Mouse (Mus musculus) limb, embryonic 10.5 days (tissue): ENCODE data around the gene Psmb9. TPM values are rescaled to one million over a fixed set of nuclear protein-coding genes. Genes with fewer than 3 reads are reported as not detected.

Source experiments
- DNase-seq: peaks from one replicate; pipeline ENCODE4 v3.0.0-alpha.2; 2017; ENCODE audit warnings: low spot score
- H3K27ac ChIP-seq: fragments of 300-500 bp; sonication (generic); 2 replicates; pipeline ENCODE4 v1.5.1; 2016; ENCODE audit warnings: mild to moderate bottlenecking
- H3K27me3 ChIP-seq: fragments of 300-500 bp; sonication (generic); 2 replicates; pipeline ENCODE4 v1.6.1; 2016; ENCODE audit warnings: low read depth, mild to moderate bottlenecking; ENCODE audit not compliant: poor library complexity, severe bottlenecking
- H3K36me3 ChIP-seq: fragments of 300-500 bp; sonication (generic); 2 replicates; pipeline ENCODE4 v1.6.1; 2016; ENCODE audit warnings: mild to moderate bottlenecking, moderate library complexity
- H3K4me1 ChIP-seq: fragments of 300-500 bp; sonication (generic); 2 replicates; pipeline ENCODE4 v1.6.1; 2016
- H3K4me3 ChIP-seq: fragments of 300-500 bp; sonication (generic); 2 replicates; pipeline ENCODE4 v1.5.1; 2016; ENCODE audit warnings: mild to moderate bottlenecking, moderate library complexity
- H3K9me3 ChIP-seq: fragments of 300-500 bp; sonication (generic); replicated peaks from 2 replicates; pipeline ENCODE4 v1.6.1; 2016; ENCODE audit warnings: mild to moderate bottlenecking
- WGBS: fragments of 180-500 bp; shearing (Covaris S2); methylation state at CpG from one replicate; pipeline ENCODE4 v1.1.7; 2016; 5-methylcytosine and 5-hydroxymethylcytosine counted together
- polyA plus RNA-seq: library from polyadenylated mRNA; unstranded; fragments of >200 nt; fragmentation: Nextera tagmentation; extraction: Ambion mirVana; gene quantifications from 2 replicates; pipeline ENCODE4 v1.2.1, GENCODE M21; 2016

The Psmb9 gene
- polyA plus RNA-seq, 1 experiment from 2014 or later: 1.1 TPM

DNA sequence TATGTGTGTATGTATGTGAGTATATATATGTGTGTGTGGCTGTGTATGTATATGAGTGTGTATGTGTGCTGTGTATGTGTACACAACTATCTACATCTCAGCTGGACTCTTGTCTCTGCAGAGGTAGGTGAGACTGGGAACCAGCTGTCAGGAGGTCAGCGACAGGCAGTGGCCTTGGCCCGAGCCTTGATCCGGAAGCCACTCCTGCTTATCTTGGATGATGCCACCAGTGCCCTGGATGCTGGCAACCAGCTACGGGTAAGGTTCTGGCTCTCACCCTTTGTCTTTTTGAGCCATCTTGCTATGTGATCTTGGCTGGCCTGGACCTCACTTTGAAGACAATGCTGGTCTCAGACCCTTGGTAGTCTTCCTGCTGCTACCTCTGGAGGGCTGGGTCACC lies 7.2 kb upstream of the Psmb9 start:
- H3K27me3 ChIP-seq: peaks cover 99% of the 10 kb centered on the region
- WGBS: 89% methylated on average over 4 of the region's 4 CpGs
- H3K4me3 ChIP-seq: no peak overlapping the region
- no peak overlapping the region for H3K27ac ChIP-seq
- H3K36me3 ChIP-seq: no peaks in the 10 kb centered on the region
- peaks cover 22% of the 10 kb centered on the region for H3K4me1 ChIP-seq
- no peak for DNase-seq
- H3K9me3 ChIP-seq: no peaks in the 10 kb centered on the region

DNA sequence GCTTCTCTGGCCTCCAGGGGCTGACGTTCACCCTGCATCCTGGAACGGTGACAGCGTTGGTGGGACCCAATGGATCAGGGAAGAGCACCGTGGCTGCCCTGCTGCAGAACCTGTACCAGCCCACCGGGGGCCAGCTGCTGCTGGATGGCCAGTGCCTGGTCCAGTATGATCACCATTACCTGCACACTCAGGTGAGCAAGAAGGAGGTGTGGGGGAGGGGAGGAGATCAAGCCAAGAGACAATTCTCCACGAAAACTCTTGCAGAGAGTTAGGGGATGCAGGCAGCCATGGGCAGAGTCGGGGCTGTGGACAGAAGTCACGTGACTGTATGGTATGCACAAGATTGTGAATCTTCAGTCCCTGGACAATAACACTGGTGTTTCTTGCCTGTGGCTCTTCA lies 5.9 kb upstream of the Psmb9 start:
- no peak for DNase-seq
- Histone ChIP-seq H3K27me3 (peaks cover 98% of the 10 kb centered on the region), H3K9me3 (no peaks in the 10 kb centered on the region), H3K4me1 (peaks cover 20% of the 10 kb centered on the region), H3K4me3 (no peak overlapping the region), H3K27ac (no peak overlapping the region), H3K36me3 (no peaks in the 10 kb centered on the region)
- WGBS: 61% methylated on average over 8 of the region's 8 CpGs

DNA sequence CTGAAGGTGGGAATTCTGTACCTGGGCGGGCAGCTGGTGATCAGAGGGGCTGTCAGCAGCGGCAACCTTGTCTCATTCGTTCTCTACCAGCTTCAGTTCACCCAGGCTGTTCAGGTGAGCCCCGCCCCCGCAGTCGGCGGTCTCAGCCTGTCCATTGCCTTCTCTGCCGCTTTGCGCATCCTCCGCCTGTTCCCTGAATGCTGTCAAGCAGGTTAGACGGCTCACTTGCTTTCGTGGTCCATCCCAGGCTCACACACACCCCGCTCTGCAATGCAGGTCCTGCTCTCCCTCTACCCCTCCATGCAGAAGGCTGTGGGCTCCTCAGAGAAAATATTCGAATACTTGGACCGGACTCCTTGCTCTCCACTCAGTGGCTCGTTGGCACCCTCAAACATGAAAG lies 5.3 kb upstream of the Psmb9 start:
- no peak overlapping the region for H3K4me3 ChIP-seq
- DNase-seq: no peak
- H3K36me3 ChIP-seq: no peaks in the 10 kb centered on the region
- peaks cover 98% of the 10 kb centered on the region for H3K27me3 ChIP-seq
- H3K27ac ChIP-seq: no peak overlapping the region
- H3K9me3 ChIP-seq: no peaks in the 10 kb centered on the region
- WGBS: 24% methylated on average over 16 of the region's 16 CpGs
- H3K4me1 ChIP-seq: peaks cover 20% of the 10 kb centered on the region

DNA sequence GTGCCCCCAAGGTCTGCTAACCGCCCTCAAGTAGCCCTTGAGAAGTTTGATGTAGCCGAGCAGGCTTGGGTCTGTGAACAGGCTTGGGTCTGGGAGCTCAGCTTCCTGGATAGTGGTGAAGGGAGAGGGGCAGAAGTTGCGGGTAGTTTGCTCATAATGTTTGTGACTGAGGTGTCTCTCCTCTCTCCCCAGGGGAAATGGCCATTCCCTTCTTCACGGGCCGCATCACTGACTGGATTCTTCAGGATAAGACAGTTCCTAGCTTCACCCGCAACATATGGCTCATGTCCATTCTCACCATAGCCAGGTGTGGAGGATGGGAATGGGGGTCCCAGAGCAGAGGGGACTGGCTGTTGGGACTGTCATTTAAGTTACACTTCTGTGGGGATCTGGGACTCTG lies 1.4 kb upstream of the Psmb9 start:
- no peak overlapping the region for H3K27ac ChIP-seq
- H3K27me3 ChIP-seq: peaks cover 98% of the 10 kb centered on the region
- WGBS: 70% methylated on average over 6 of the region's 6 CpGs
- H3K9me3 ChIP-seq: no peaks in the 10 kb centered on the region
- no peaks in the 10 kb centered on the region for H3K36me3 ChIP-seq
- no peak overlapping the region for H3K4me3 ChIP-seq
- H3K4me1 ChIP-seq: peaks cover 18% of the 10 kb centered on the region
- no peak for DNase-seq

DNA sequence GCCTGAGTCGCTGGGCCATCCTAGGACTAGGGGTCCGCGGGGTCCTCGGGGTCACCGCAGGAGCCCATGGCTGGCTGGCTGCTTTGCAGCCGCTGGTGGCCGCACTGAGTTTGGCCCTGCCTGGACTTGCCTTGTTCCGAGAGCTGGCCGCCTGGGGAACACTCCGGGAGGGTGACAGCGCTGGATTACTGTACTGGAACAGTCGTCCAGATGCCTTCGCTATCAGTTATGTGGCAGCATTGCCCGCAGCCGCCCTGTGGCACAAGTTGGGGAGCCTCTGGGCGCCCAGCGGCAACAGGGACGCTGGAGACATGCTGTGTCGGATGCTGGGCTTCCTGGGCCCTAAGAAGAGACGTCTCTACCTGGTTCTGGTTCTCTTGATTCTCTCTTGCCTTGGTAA lies 446 bp upstream of the Psmb9 start:
- no peaks in the 10 kb centered on the region for H3K9me3 ChIP-seq
- DNase-seq: no peak
- peaks cover 98% of the 10 kb centered on the region for H3K27me3 ChIP-seq
- peaks cover 18% of the 10 kb centered on the region for H3K4me1 ChIP-seq
- H3K27ac ChIP-seq: peak overlapping the region; percentile 50; the same call in 1 of the 2 replicates
- 3% methylated on average over 20 of the region's 20 CpGs for WGBS
- peak overlapping the region; percentile 53 for H3K4me3 ChIP-seq
- H3K36me3 ChIP-seq: no peaks in the 10 kb centered on the region

DNA sequence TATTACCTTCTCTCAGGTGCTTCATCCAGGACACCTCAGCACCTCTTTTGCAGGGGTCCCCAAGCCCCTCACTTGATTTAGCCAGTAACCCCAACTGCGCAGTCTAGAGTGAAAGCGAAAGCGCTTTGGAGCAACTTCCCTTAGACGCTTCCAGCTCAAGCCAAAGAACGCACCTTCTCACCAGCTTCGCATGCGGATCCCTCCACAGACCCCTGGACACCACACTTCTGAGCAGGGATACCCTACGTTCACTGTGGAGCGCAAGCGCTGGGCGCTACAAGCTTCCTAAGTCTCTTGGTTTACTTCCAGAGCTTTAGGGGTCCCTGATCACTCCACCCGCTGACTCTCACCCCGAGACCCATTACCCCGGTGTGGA lies 691 bp downstream of the Psmb9 start:
- peaks cover 89% of the 10 kb centered on the region for H3K27me3 ChIP-seq
- peaks cover 18% of the 10 kb centered on the region for H3K4me1 ChIP-seq

DNA sequence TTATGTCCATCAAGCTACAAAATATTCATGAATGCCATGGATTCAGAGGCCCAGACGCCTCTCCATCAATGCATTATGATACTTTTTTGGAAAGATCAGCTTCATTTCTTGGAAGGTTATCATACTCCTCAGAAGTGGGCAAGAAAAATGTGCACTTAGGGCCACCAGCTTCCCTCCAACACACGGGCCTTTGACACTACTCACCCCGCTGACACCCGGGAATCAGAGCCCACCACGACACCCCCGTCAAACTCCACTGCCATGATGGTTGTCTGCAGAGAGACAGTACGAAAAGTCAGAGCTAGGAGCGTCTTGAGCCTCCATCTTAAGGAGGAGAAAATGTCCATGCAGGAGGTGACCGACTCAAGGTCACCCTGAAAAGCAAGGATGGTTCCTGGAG lies 2.0 kb downstream of the Psmb9 start:
- Histone ChIP-seq H3K4me1 (peaks cover 18% of the 10 kb centered on the region), H3K27ac (no peak overlapping the region), H3K27me3 (peaks cover 76% of the 10 kb centered on the region), H3K36me3 (no peaks in the 10 kb centered on the region), H3K4me3 (no peak overlapping the region), H3K9me3 (no peaks in the 10 kb centered on the region)
- DNase-seq: no peak
- 88% methylated on average over 9 of the region's 9 CpGs for WGBS

More for the DNA sequence above, 691 bp downstream of the Psmb9 start:
- peak overlapping the region; percentile 53 for H3K4me3 ChIP-seq
- 4% methylated on average over 14 of the region's 14 CpGs for WGBS
- H3K36me3 ChIP-seq: no peaks in the 10 kb centered on the region
- peak overlapping the region; percentile 50 for H3K27ac ChIP-seq
- no peak for DNase-seq
- H3K9me3 ChIP-seq: no peaks in the 10 kb centered on the region

DNA sequence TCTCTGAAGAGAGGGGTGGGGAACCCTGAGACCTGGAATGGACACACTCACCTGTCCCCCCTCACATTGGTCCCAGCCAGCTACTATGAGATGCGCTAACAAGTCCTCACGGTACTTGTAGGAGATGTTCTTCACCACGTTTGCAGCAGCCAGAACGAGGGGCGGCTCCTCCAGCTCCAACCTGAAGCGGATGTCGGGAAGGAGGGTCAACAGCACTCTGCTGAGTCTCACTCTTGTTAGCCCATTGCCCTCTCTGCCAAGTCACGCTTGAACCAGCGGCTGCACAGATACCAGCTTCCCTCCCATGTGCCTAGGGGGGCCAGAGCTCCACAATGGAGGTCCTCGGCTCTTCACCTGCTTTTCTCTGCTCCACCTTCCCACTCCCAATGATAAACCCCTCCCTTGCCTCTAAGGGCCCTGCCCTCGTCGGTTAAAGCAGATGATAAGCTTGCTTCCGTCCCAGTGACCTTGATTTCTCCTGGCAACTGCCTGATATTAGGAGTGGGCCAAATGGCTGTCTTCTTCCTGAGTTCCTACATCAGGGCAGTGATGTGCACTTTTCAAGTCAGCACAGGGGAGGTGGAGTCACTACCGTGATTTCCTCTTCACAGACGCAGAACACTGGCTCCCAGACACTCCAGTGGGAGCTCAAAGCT lies 3.9 kb downstream of the Psmb9 start:
- 75% methylated on average over 15 of the region's 15 CpGs for WGBS

DNA sequence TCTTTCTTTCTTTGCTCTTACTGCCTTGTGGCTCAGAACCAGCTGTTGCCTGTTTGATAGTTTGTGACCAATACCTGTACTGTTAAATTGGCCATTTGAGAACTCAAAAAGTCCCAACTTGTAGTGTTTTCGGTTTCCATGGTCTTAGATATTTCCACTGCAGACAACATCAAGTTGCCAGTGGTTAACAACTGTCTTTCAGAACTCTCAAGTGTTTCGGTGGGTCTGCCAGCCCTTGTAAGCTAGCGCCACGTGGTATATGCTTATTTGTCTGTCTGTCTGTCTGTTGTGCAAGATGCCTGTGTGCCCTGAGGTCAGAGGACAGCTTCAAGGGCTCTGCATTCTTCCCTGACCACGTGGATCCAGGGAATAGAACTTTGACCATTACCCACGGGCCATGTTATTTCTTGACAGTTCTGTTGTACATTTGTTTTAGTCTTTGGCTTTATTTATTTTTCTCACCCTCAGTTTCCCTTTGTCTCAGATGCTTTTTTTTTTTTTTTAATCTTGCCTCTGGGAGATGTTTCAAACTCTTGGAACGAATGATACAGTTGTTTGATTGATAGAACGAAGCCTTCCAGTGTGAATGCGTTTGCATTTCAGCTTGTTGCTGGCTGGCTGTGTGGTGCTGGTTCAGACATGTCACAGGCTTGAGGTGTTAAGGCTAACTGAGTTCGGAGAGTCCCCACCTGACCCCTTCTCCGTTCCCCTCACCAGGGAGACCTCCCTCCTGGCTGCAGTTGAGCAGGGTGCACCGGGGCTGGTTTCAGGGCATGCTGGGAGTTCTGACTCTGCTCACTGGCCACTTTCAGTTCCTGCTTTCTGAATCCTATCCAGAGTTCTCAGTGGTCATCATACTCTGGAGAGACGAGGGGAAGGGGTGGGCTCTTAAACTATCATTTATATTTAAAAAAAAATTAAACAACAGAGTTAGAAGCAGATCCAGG lies 7.4 kb downstream of the Psmb9 start:
- H3K4me3 ChIP-seq: no peak overlapping the region
- WGBS: 77% methylated on average over 13 of the region's 13 CpGs
- no peaks in the 10 kb centered on the region for H3K36me3 ChIP-seq
- no peaks in the 10 kb centered on the region; the same call in 1 of the 2 replicates for H3K9me3 ChIP-seq
- H3K4me1 ChIP-seq: no peaks in the 10 kb centered on the region
- DNase-seq: no peak
- no peak overlapping the region for H3K27ac ChIP-seq
- peaks cover 24% of the 10 kb centered on the region for H3K27me3 ChIP-seq

More for the DNA sequence above, 3.9 kb downstream of the Psmb9 start:
- Histone ChIP-seq H3K36me3 (no peaks in the 10 kb centered on the region), H3K9me3 (no peaks in the 10 kb centered on the region), H3K27me3 (peaks cover 57% of the 10 kb centered on the region), H3K4me1 (peaks cover 18% of the 10 kb centered on the region), H3K4me3 (no peak overlapping the region), H3K27ac (no peak overlapping the region)
- no peak for DNase-seq

DNA sequence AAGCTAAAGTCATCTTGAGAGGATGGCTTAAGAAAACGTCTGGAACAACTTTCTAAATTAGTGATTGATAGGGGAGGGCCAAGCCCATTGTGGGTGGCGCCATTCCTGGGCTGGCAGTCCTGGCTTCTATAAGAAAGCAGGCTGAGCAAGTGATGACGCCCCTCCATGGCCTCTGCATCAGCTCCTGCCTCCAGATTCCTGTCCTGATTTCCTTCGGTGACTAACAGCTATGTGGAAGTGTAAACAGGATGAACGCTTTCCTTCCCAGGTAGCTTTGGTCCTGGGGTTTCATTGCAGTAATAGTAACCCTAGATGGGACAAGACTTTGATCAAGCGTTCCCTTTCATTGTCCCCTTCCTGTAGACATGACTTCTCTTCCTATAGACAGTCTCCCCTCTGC lies 8.5 kb downstream of the Psmb9 start:
- Histone ChIP-seq H3K9me3 (no peaks in the 10 kb centered on the region; the same call in 1 of the 2 replicates), H3K4me1 (no peaks in the 10 kb centered on the region), H3K4me3 (no peak overlapping the region), H3K36me3 (no peaks in the 10 kb centered on the region), H3K27ac (no peak overlapping the region), H3K27me3 (peaks cover 12% of the 10 kb centered on the region)
- no peak for DNase-seq
- 63% methylated on average over 6 of the region's 6 CpGs for WGBS

DNA sequence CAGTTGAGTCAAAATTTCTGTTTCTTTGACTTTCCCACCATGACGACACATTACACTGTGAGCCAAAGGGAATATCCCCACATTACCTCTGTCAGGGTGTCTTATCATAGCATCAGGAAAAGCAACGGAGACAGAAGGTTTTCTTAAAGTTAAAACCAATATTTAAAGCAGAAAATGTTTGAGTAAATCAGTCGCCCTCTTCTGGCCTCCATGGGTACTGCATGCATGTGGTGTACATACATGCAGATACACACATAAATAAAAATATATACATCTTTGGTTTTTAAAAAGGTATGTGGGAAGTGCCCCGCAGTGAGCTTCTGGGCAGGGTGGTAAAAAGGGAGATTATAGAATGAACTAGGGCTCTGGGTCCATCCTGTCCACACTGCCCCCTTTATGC lies 10.4 kb downstream of the Psmb9 start:
- H3K4me1 ChIP-seq: no peaks in the 10 kb centered on the region
- H3K27me3 ChIP-seq: no peaks in the 10 kb centered on the region; the same call in 1 of the 2 replicates
- no peak for DNase-seq
- no peak overlapping the region for H3K27ac ChIP-seq
- WGBS: 74% methylated on average over 4 of the region's 4 CpGs
- no peaks in the 10 kb centered on the region; the same call in 1 of the 2 replicates for H3K9me3 ChIP-seq
- no peak overlapping the region for H3K4me3 ChIP-seq
- no peaks in the 10 kb centered on the region for H3K36me3 ChIP-seq

DNA sequence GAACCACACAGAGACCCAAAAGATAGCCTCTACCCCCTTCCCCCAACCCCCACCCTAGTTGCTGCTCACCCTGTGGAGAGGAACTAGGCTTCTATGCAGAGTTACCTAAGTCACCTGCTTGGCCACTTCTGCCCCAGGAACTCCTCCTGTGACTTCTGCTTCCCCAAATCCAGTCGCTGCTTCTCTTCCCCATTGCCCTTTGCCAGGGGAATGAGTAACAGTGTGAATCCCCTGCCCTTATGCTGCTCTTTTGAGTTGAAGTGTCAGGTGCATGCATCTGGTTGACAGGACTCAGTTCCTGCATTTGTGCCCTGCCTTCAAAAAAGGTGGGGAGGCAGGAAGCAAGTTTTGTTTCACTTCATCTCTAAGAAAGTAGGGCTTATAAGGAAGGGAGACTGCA lies 13.5 kb downstream of the Psmb9 start:
- Histone ChIP-seq H3K36me3 (no peaks in the 10 kb centered on the region), H3K27ac (no peak overlapping the region), H3K9me3 (no peaks in the 10 kb centered on the region; the same call in 1 of the 2 replicates), H3K4me3 (no peak overlapping the region), H3K4me1 (no peaks in the 10 kb centered on the region), H3K27me3 (no peaks in the 10 kb centered on the region; the same call in 1 of the 2 replicates)
- DNase-seq: no peak
- WGBS: 72% methylated on average over 1 of the region's 1 CpGs

DNA sequence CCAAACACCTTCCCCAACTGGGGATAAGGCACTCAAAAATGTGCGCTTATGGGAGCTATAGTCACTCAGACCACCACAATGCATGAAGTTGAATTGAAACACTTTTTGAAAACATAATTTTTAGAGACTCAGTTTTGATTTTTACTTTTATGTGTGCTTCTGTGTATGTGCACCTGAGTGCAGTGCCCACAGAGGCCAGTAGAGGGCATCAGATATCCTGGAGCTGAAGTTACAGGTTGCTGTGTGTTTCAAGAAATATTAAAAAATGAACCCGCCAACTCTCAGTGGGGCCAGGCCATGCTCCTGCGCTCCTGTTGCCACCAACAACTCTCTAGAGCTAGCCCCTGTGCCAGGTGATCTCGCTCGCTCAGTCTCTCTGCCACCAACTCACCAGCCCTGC lies 15.0 kb downstream of the Psmb9 start:
- no peaks in the 10 kb centered on the region for H3K36me3 ChIP-seq
- whole genome bisulfite sequencing: 94% methylated on average over 5 of the region's 5 CpGs
- H3K4me1 ChIP-seq: no peaks in the 10 kb centered on the region
- H3K4me3 ChIP-seq: no peak overlapping the region
- DNase-seq: no peak
- no peaks in the 10 kb centered on the region; the same call in 1 of the 2 replicates for H3K27me3 ChIP-seq
- H3K9me3 ChIP-seq: no peaks in the 10 kb centered on the region; the same call in 1 of the 2 replicates
- H3K27ac ChIP-seq: no peak overlapping the region
